Mouse (Mus musculus) erythroblast, embryonic 14.5 days (primary cell): ENCODE data around the gene Bach2.

Source experiments
- GATA1 ChIP-seq: IDR thresholded peaks from 2 replicates; pipeline ENCODE4 v1.6.1; 2012; ENCODE audit warnings: low read length, inconsistent platforms, mixed read lengths
- TAL1 ChIP-seq: IDR thresholded peaks from 3 replicates; pipeline ENCODE4 v1.6.1; 2012; ENCODE audit warnings: low read length, inconsistent platforms, mixed read lengths

- no peak for TF ChIP-seq GATA1
- no peak for TF ChIP-seq TAL1
These were observed 298.4 kb downstream of the Bach2 start for GRCm38 (mm10) chr4:32536870-32537508.
